Mouse (Mus musculus) heart, embryonic 11.5 days (tissue): ENCODE measurements around the gene Hoxd4. TPM values are rescaled to one million over a fixed set of nuclear protein-coding genes. Genes with fewer than 3 reads are reported as not detected.

ENCODE experiments used
- ATAC-seq: fragments of 200-750 bp; cut with Nextera tagmentation; replicated peaks from 2 replicates; pipeline ENCODE4 v1.8.0; 2017; ENCODE audit warnings: moderate library complexity; ENCODE audit not compliant: insufficient number of reproducible peaks, low FRiP score, low TSS enrichment
- H3K27ac ChIP-seq: fragments of 300-500 bp; sonication (generic); 2 replicates; pipeline ENCODE4 v1.5.1; 2014; ENCODE audit warnings: mild to moderate bottlenecking, low read depth, low read length
- H3K27me3 ChIP-seq: fragments of 300-500 bp; sonication (generic); 2 replicates; pipeline ENCODE4 v1.6.1; 2014; ENCODE audit warnings: mild to moderate bottlenecking, low read length, mixed read lengths; ENCODE audit not compliant: control insufficient read depth, insufficient read depth
- H3K36me3 ChIP-seq: fragments of 300-500 bp; sonication (generic); 2 replicates; pipeline ENCODE4 v1.6.1; 2014; ENCODE audit warnings: mild to moderate bottlenecking, low read length, moderate library complexity, mixed read lengths; ENCODE audit not compliant: control insufficient read depth, insufficient read depth
- H3K4me1 ChIP-seq: fragments of 300-500 bp; sonication (generic); 2 replicates; pipeline ENCODE4 v1.6.1; 2014; ENCODE audit warnings: low read length; ENCODE audit not compliant: control insufficient read depth, insufficient read depth
- H3K4me2 ChIP-seq: fragments of 300-500 bp; sonication (generic); 2 replicates; pipeline ENCODE4 v1.6.1; 2014; ENCODE audit warnings: mild to moderate bottlenecking, moderate library complexity
- H3K4me3 ChIP-seq: fragments of 300-500 bp; sonication (generic); 2 replicates; pipeline ENCODE4 v1.5.1; 2014; ENCODE audit warnings: low read depth, low read length
- H3K9ac ChIP-seq: fragments of 300-500 bp; sonication (generic); 2 replicates; pipeline ENCODE4 v1.6.1; 2014; ENCODE audit warnings: mild to moderate bottlenecking, low read depth, low read length, moderate library complexity
- H3K9me3 ChIP-seq: fragments of 300-500 bp; sonication (generic); replicated peaks from 2 replicates; pipeline ENCODE4 v1.6.1; 2016; ENCODE audit warnings: low read length; ENCODE audit not compliant: control insufficient read depth
- WGBS: fragments of 180-500 bp; shearing (Covaris S2); extraction: QIAGEN DNeasy Blood & Tissue Kit; methylation state at CpG from one replicate; pipeline ENCODE4 v1.1.7; 2014; ENCODE audit not compliant: insufficient replicate concordance; 5-methylcytosine and 5-hydroxymethylcytosine counted together
- polyA plus RNA-seq: library from polyadenylated mRNA; unstranded; fragments of >200 nt; fragmentation: Nextera tagmentation; extraction: Ambion mirVana; gene quantifications from 2 replicates; pipeline ENCODE4 v1.2.1, GENCODE M21; 2014

The Hoxd4 gene
- polyA plus RNA-seq, 1 experiment from 2014 or later: not detected

GRCm38 (mm10) chr2:74701949-74702819 lies 9.5 kb upstream of the Hoxd4 start:
- no peak overlapping the region for H3K9ac ChIP-seq
- H3K4me2 ChIP-seq: no peak overlapping the region
- H3K36me3 ChIP-seq: no peaks in the 10 kb centered on the region
- WGBS: 14% methylated on average over 17 of the region's 17 CpGs
- no peak overlapping the region for H3K4me3 ChIP-seq
- H3K27ac ChIP-seq: no peak overlapping the region
- ATAC-seq: no peak
- peaks cover 94% of the 10 kb centered on the region for H3K27me3 ChIP-seq
- H3K9me3 ChIP-seq: no peaks in the 10 kb centered on the region
- peaks cover 5% of the 10 kb centered on the region for H3K4me1 ChIP-seq

- Histone ChIP-seq H3K9ac (no peak overlapping the region), H3K9me3 (no peaks in the 10 kb centered on the region), H3K4me2 (no peak overlapping the region), H3K4me1 (peaks cover 5% of the 10 kb centered on the region), H3K36me3 (no peaks in the 10 kb centered on the region), H3K27me3 (peaks cover 94% of the 10 kb centered on the region), H3K4me3 (no peak overlapping the region), H3K27ac (no peak overlapping the region)
- no peak for ATAC-seq
- 21% methylated on average over 6 of the region's 6 CpGs for WGBS
Measured at GRCm38 (mm10) chr2:74702820-74703219, 8.9 kb upstream of the Hoxd4 start.

- peaks cover 3% of the 10 kb centered on the region for H3K4me1 ChIP-seq
- no peak overlapping the region for H3K4me3 ChIP-seq
- 3% methylated on average over 10 of the region's 10 CpGs for WGBS
- H3K27me3 ChIP-seq: peaks cover 94% of the 10 kb centered on the region
- H3K9me3 ChIP-seq: no peaks in the 10 kb centered on the region
- H3K36me3 ChIP-seq: no peaks in the 10 kb centered on the region
- H3K27ac ChIP-seq: no peak overlapping the region
- no peak overlapping the region for H3K4me2 ChIP-seq
- ATAC-seq: no peak
- H3K9ac ChIP-seq: no peak overlapping the region
Measured at GRCm38 (mm10) chr2:74703317-74703716, 8.4 kb upstream of the Hoxd4 start.

GRCm38 (mm10) chr2:74703720-74704392 lies 7.9 kb upstream of the Hoxd4 start:
- no peak for ATAC-seq
- 1% methylated on average over 26 of the region's 26 CpGs for WGBS
- Histone ChIP-seq H3K9ac (no peak overlapping the region), H3K4me3 (no peak overlapping the region; the same call in 1 of the 2 replicates), H3K27ac (no peak overlapping the region), H3K9me3 (no peaks in the 10 kb centered on the region), H3K27me3 (peaks cover 94% of the 10 kb centered on the region), H3K4me1 (peaks cover 3% of the 10 kb centered on the region), H3K4me2 (no peak overlapping the region), H3K36me3 (no peaks in the 10 kb centered on the region)

DNA sequence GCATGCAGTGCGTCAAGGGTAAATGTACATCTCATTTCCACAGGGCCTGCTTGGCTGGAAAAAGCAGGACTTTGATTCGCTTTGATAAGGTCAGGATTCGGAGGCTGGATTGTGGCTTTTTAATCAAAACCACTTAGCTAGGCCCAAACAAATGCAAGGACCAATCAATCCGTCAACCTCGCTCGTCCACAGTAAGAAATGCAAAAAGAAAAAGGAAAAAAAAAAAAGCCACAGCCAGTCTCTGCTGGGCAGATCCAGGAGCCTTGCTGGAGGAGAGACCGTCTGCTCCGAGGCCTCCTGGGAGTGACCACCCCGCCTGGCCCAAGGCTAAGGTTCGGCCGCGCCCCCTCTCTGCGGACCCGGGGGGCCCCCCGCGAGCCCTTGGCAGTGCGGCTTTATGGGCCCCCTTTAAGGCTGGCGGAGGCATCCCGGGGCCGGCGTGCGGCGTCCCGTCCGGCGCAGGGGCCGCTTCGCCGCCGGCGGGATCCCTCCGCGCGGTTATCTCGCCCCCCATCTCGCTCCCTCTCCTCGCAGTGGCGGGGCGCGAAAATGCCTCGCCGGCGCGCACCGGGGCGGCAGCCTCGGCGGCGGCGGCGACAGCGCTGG lies 7.2 kb upstream of the Hoxd4 start, which contains the start of gene Hoxd8:
Hoxd8 (plus strand) TSS at position 223 of the 606 bp plus-strand sequence.
- 1% methylated on average over 37 of the region's 52 CpGs for WGBS
- H3K27ac ChIP-seq: no peak within 1 kb of the TSS
- peaks cover 3% of the 10 kb centered on the region for H3K4me1 ChIP-seq
- H3K9me3 ChIP-seq: no peaks in the 10 kb centered on the region
- no peak for ATAC-seq
- H3K4me3 ChIP-seq: peak within 1 kb of the TSS; percentile 49
- no peaks in the 10 kb centered on the region for H3K36me3 ChIP-seq
- peak within 1 kb of the TSS; percentile 5; the same call in 1 of the 2 replicates for H3K9ac ChIP-seq
- H3K4me2 ChIP-seq: peak within 1 kb of the TSS; percentile 80
- peaks cover 94% of the 10 kb centered on the region for H3K27me3 ChIP-seq

DNA sequence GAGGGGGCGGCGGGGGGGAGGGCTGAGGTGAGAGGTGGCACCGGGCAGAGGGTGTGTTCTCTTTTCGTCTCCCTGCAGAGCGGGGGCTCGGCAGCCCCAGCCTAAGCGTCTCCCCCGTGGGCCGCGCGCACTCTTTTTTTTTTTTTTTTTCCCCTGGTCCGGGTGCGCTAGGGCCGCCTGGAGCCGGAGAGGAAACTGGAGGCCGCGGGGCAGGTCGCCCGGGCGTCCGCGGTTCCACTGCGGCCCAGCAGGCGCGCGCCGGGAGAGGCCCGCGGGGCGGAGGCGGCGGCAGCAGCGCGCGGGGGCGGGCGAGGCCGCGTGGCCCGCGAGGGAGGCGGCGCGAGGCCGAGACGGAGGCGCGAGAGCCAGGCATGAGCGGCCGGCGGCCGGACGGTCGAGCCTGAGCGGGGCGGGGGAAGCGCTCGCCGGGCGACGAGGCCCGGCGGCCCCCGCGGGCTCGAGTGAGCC lies 6.7 kb upstream of the Hoxd4 start:
- Histone ChIP-seq H3K4me3 (peak overlapping the region; percentile 49), H3K9me3 (no peaks in the 10 kb centered on the region), H3K36me3 (no peaks in the 10 kb centered on the region), H3K9ac (peak overlapping the region; percentile 5; the same call in 1 of the 2 replicates), H3K4me1 (peaks cover 3% of the 10 kb centered on the region), H3K27ac (no peak overlapping the region), H3K27me3 (peaks cover 94% of the 10 kb centered on the region), H3K4me2 (peak overlapping the region; percentile 80)
- under 1% methylated on average over 45 of the region's 66 CpGs for WGBS
- no peak for ATAC-seq

DNA sequence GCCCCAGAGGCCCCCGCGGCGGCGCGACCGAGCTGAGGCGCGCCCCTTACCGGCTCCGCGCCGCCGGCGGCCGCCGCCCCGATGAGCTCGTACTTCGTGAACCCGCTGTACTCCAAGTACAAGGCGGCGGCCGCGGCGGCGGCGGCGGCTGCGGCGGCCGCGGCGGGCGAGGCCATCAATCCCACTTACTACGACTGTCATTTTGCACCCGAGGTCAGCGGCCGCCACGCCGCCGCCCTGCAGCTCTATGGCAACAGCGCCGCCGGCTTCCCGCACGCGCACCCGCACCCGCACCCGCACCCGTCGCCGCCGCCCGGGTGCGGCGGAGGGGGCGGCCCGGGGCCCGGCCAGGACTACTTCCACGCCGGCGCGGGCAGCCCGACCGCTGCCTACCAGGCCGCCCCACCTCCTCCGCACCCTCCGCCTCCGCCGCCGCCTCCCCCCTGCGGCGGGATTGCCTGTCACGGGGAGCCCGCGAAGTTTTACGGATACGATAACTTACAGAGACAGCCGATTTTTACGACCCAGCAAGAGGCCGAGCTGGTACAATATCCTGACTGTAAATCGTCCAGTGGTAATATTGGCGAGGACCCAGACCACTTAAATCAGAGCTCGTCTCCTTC lies 6.2 kb upstream of the Hoxd4 start:
- peak; percentile 35; the same call in 1 of the 2 replicates for ATAC-seq
- H3K9me3 ChIP-seq: no peaks in the 10 kb centered on the region
- peaks cover 3% of the 10 kb centered on the region for H3K4me1 ChIP-seq
- H3K4me3 ChIP-seq: peak overlapping the region; percentile 49
- H3K27me3 ChIP-seq: peaks cover 94% of the 10 kb centered on the region
- H3K27ac ChIP-seq: no peak overlapping the region
- H3K36me3 ChIP-seq: no peaks in the 10 kb centered on the region
- H3K4me2 ChIP-seq: peak overlapping the region; percentile 80
- peak overlapping the region; percentile 5; the same call in 1 of the 2 replicates for H3K9ac ChIP-seq
- under 1% methylated on average over 55 of the region's 85 CpGs for whole genome bisulfite sequencing

GRCm38 (mm10) chr2:74706393-74706960 lies 5.3 kb upstream of the Hoxd4 start:
- H3K9me3 ChIP-seq: no peaks in the 10 kb centered on the region
- WGBS: 2% methylated on average over 13 of the region's 13 CpGs
- peaks cover 92% of the 10 kb centered on the region for H3K27me3 ChIP-seq
- no peak overlapping the region for H3K4me3 ChIP-seq
- no peak overlapping the region for H3K9ac ChIP-seq
- H3K4me2 ChIP-seq: no peak overlapping the region
- ATAC-seq: no peak
- H3K4me1 ChIP-seq: peaks cover 3% of the 10 kb centered on the region
- no peak overlapping the region for H3K27ac ChIP-seq
- no peaks in the 10 kb centered on the region for H3K36me3 ChIP-seq
